Mouse (Mus musculus): ENCODE measurements around the gene Ddost.

DNA sequence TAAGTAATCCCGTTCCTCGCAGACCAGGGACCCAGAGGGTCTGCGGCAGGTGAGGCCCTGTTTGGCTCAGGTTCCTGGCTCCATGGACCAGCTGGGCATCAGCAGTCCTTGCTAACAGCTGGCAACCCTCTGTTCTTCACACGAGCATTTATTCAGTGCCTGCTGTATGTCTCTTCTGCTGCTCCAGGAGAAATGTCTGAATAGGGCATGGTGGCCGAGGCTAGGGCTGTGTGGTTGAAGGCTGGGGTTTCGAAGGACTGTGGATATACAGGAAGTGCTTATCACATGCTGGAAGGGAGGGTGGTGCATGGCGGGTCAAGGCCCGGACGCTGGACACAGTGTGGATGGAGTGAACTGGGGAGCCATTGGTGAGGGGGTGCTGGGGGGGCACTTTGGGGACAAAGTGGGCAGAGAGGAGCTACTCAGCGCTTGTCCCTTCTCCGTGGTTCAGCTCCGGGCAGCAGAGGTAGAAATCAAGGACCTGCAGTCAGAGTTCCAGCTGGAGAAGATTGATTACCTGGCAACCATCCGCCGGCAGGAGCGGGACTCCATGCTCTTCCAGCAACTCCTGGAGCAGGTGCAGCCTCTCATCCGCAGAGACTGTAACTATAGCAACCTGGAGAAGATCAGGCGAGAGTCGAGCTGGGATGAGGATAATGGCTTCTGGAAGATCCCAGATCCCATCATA lies 11.1 kb upstream of the Ddost start:
- TF ChIP-seq CTCF (IDR thresholded peaks at IDR 0.05; ENCODE audit: extremely low read depth, insufficient read length, insufficient replicate concordance, low read depth, low read length) (no peak), POLR2A (IDR thresholded peaks at IDR 0.05; ENCODE audit: low read depth, low read length) (no peak)

All from small intestine, adult 2 months (tissue).